Mouse (Mus musculus): ENCODE measurements around the gene Nol6.

The Nol6 gene

GRCm38 (mm10) chr4:41118706-41119292, 5.5 kb downstream of the Nol6 start:
- DNase-seq (ENCODE audit: low read depth, low spot score): peak; percentile 82

- no peak for DNase-seq (ENCODE audit: low read depth, low spot score)
These were observed 7.4 kb downstream of the Nol6 start for GRCm38 (mm10) chr4:41116817-41117216.

GRCm38 (mm10) chr4:41115793-41116192, 8.5 kb downstream of the Nol6 start:
- no peak for DNase-seq (ENCODE audit: low read depth, low spot score)

- no peak for DNase-seq (ENCODE audit: low read depth, low spot score)
These were observed 9.2 kb downstream of the Nol6 start for GRCm38 (mm10) chr4:41115074-41115473.

- DNase-seq (ENCODE audit: low read depth, low spot score): no peak
These were observed 9.7 kb downstream of the Nol6 start for GRCm38 (mm10) chr4:41114358-41115070.

- DNase-seq (ENCODE audit: low read depth, low spot score): no peak
These were observed 15.4 kb downstream of the Nol6 start for GRCm38 (mm10) chr4:41108717-41109425.

GRCm38 (mm10) chr4:41107440-41107839, 16.8 kb downstream of the Nol6 start:
- no peak for DNase-seq (ENCODE audit: low read depth, low spot score)

- no peak for DNase-seq (ENCODE audit: low read depth, low spot score)
These were observed 21.4 kb downstream of the Nol6 start for GRCm38 (mm10) chr4:41102901-41103300.

GRCm38 (mm10) chr4:41100986-41101385, 23.3 kb downstream of the Nol6 start:
- peak; percentile 93 for DNase-seq (ENCODE audit: low read depth, low spot score)

GRCm38 (mm10) chr4:41098577-41098951, 25.7 kb downstream of the Nol6 start:
- peak; percentile 50 for DNase-seq (ENCODE audit: low read depth, low spot score)

GRCm38 (mm10) chr4:41097871-41098576, 26.2 kb downstream of the Nol6 start, which contains the start of gene Aqp3:
TSS of gene Aqp3 (minus strand) at chr4:41098183.
- peak; percentile 70 for DNase-seq (ENCODE audit: low read depth, low spot score)

- DNase-seq (ENCODE audit: low read depth, low spot score): no peak
These were observed 26.9 kb downstream of the Nol6 start for GRCm38 (mm10) chr4:41097381-41097780.

- no peak for DNase-seq (ENCODE audit: low read depth, low spot score)
These were observed 27.5 kb downstream of the Nol6 start for GRCm38 (mm10) chr4:41096794-41097193.

GRCm38 (mm10) chr4:41096169-41096568, 28.1 kb downstream of the Nol6 start:
- no peak for DNase-seq (ENCODE audit: low read depth, low spot score)

GRCm38 (mm10) chr4:41094361-41094760, 29.9 kb downstream of the Nol6 start:
- DNase-seq (ENCODE audit: low read depth, low spot score): no peak

- DNase-seq (ENCODE audit: low read depth, low spot score): no peak
These were observed 31.3 kb downstream of the Nol6 start for GRCm38 (mm10) chr4:41092958-41093357.

- DNase-seq (ENCODE audit: low read depth, low spot score): peak; percentile 90
These were observed 32.9 kb downstream of the Nol6 start for GRCm38 (mm10) chr4:41091391-41091790.

GRCm38 (mm10) chr4:41089705-41090104, 34.5 kb downstream of the Nol6 start:
- peak; percentile 40 for DNase-seq (ENCODE audit: low read depth, low spot score)

- peak; percentile 27 for DNase-seq (ENCODE audit: low read depth, low spot score)
These were observed 35.1 kb downstream of the Nol6 start for GRCm38 (mm10) chr4:41089189-41089588.

GRCm38 (mm10) chr4:41087459-41088298, 36.6 kb downstream of the Nol6 start:
- no peak for DNase-seq (ENCODE audit: low read depth, low spot score)

- DNase-seq (ENCODE audit: low read depth, low spot score): peak; percentile 60
These were observed 37.3 kb downstream of the Nol6 start for GRCm38 (mm10) chr4:41086947-41087346.
